Mouse (Mus musculus) liver, embryonic 12.5 days (tissue): Measurements from ENCODE around the gene Cnih4. TPM values are rescaled to one million over a fixed set of nuclear protein-coding genes. Genes with fewer than 3 reads are reported as not detected.

Source experiments
- ATAC-seq: fragments of 200-750 bp; cut with Nextera tagmentation; 2 replicates; pipeline ENCODE4 v1.8.0; 2017; ENCODE audit warnings: moderate number of reproducible peaks, mild to moderate bottlenecking, moderate library complexity
- H3K27ac ChIP-seq: fragments of 300-500 bp; sonication (generic); 2 replicates; pipeline ENCODE4 v1.5.1; 2016; ENCODE audit warnings: mild to moderate bottlenecking
- H3K27me3 ChIP-seq: fragments of 300-500 bp; sonication (generic); replicated peaks from 2 replicates; pipeline ENCODE4 v1.6.1; 2016; ENCODE audit warnings: mild to moderate bottlenecking, moderate library complexity
- H3K36me3 ChIP-seq: fragments of 300-500 bp; sonication (generic); 2 replicates; pipeline ENCODE4 v1.6.1; 2016; ENCODE audit warnings: mild to moderate bottlenecking, moderate library complexity
- H3K4me1 ChIP-seq: fragments of 300-500 bp; sonication (generic); 2 replicates; pipeline ENCODE4 v1.6.1; 2016
- H3K4me2 ChIP-seq: fragments of 300-500 bp; sonication (generic); 2 replicates; pipeline ENCODE4 v1.6.1; 2016; ENCODE audit warnings: mild to moderate bottlenecking, moderate library complexity
- H3K4me3 ChIP-seq: fragments of 300-500 bp; sonication (generic); 2 replicates; pipeline ENCODE4 v1.5.1; 2016; ENCODE audit warnings: mild to moderate bottlenecking, moderate library complexity
- H3K9ac ChIP-seq: fragments of 300-500 bp; sonication (generic); 2 replicates; pipeline ENCODE4 v1.6.1; 2016; ENCODE audit warnings: mild to moderate bottlenecking, moderate library complexity
- H3K9me3 ChIP-seq: fragments of 300-500 bp; sonication (generic); replicated peaks from 2 replicates; pipeline ENCODE4 v1.6.1; 2016; ENCODE audit warnings: mild to moderate bottlenecking, moderate library complexity
- WGBS: fragments of 180-500 bp; shearing (Covaris S2); methylation state at CpG from one replicate; pipeline ENCODE4 v1.1.7; 2016; ENCODE audit not compliant: insufficient replicate concordance; 5-methylcytosine and 5-hydroxymethylcytosine counted together
- polyA plus RNA-seq: library from polyadenylated mRNA; unstranded; fragments of >200 nt; fragmentation: Nextera tagmentation; extraction: Ambion mirVana; gene quantifications from 2 replicates; pipeline ENCODE4 v1.2.1, GENCODE M21; 2016

The Cnih4 gene
- polyA plus RNA-seq, 1 experiment from 2014 or later = 62.1 TPM

GRCm38 (mm10) chr1:181211920-181212633, 67.6 kb downstream of the Cnih4 start, which contains the start of gene Wdr26:
Gene Wdr26 (minus strand): TSS chr1:181212001.
- Histone ChIP-seq H3K9ac (peak within 1 kb of the TSS; percentile 100), H3K4me1 (peaks cover 66% of the 10 kb centered on the region), H3K4me2 (peak within 1 kb of the TSS; percentile 86), H3K27ac (peak within 1 kb of the TSS; percentile 99), H3K9me3 (no peaks in the 10 kb centered on the region), H3K27me3 (no peaks in the 10 kb centered on the region), H3K36me3 (peaks cover 27% of the 10 kb centered on the region), H3K4me3 (peak within 1 kb of the TSS; percentile 100)
- under 1% methylated on average over 52 of the region's 54 CpGs for WGBS
- peak; percentile 79 for ATAC-seq

- Histone ChIP-seq H3K4me2 (peak overlapping the region; percentile 86), H3K27ac (peak overlapping the region; percentile 99), H3K4me3 (no peak overlapping the region), H3K4me1 (peaks cover 66% of the 10 kb centered on the region), H3K9me3 (no peaks in the 10 kb centered on the region), H3K27me3 (no peaks in the 10 kb centered on the region), H3K9ac (peak overlapping the region; percentile 40; the same call in 1 of the 2 replicates), H3K36me3 (peaks cover 10% of the 10 kb centered on the region)
- 86% methylated on average over 8 of the region's 8 CpGs for WGBS
- ATAC-seq = no peak
These were observed 70.0 kb downstream of the Cnih4 start for GRCm38 (mm10) chr1:181214296-181215035.

- Histone ChIP-seq H3K9me3 (no peaks in the 10 kb centered on the region), H3K36me3 (peaks cover 8% of the 10 kb centered on the region), H3K27me3 (no peaks in the 10 kb centered on the region), H3K4me1 (peaks cover 75% of the 10 kb centered on the region), H3K4me3 (peak overlapping the region; percentile 46), H3K27ac (peak overlapping the region; percentile 99), H3K9ac (peak overlapping the region; percentile 77), H3K4me2 (peak overlapping the region; percentile 72)
- WGBS = 24% methylated on average over 4 of the region's 4 CpGs
- ATAC-seq = peak; percentile 92
These were observed 71.8 kb downstream of the Cnih4 start for GRCm38 (mm10) chr1:181216315-181216714.

Other genes starting within 250 kb of the Cnih4 start
- gene Pycr2, start 240.4 kb upstream of the Cnih4 start, polyA plus RNA-seq = 146 and 150 TPM in 2 replicates
- 4.7 and 7.1 TPM in 2 replicates for gene Lefty1, start 209.7 kb upstream of the Cnih4 start, polyA plus RNA-seq
- gene Tmem63a, start 202.3 kb upstream of the Cnih4 start, polyA plus RNA-seq = 6.5 and 6.6 TPM in 2 replicates
- 2.1 and 2.2 TPM in 2 replicates for gene Ephx1, start 123.8 kb upstream of the Cnih4 start, polyA plus RNA-seq
- 0.08 TPM in 1 of 2 replicates, not detected in the other for gene 9130409I23Rik, start 93.5 kb upstream of the Cnih4 start, polyA plus RNA-seq
- 19.6 and 20.0 TPM in 2 replicates for gene Nvl, start 489 bp upstream of the Cnih4 start, polyA plus RNA-seq
- 52.5 and 56.7 TPM in 2 replicates for gene Wdr26, start 67.3 kb downstream of the Cnih4 start, polyA plus RNA-seq
- 0.05 TPM in 2 replicates for gene Cnih3, start 207.9 kb downstream of the Cnih4 start, polyA plus RNA-seq